Mouse (Mus musculus) liver, embryonic 14.5 days (tissue): ENCODE measurements around the gene Olfr157.

ENCODE experiments used
- CTCF ChIP-seq: IDR thresholded peaks from 2 replicates; pipeline ENCODE4 v1.5.1; 2016; ENCODE audit warnings: antibody characterized with exemption, low read depth, control low read depth
- EP300 ChIP-seq: IDR thresholded peaks from 2 replicates; pipeline ENCODE4 v1.6.1; 2016; ENCODE audit warnings: antibody characterized with exemption, low read depth

DNA sequence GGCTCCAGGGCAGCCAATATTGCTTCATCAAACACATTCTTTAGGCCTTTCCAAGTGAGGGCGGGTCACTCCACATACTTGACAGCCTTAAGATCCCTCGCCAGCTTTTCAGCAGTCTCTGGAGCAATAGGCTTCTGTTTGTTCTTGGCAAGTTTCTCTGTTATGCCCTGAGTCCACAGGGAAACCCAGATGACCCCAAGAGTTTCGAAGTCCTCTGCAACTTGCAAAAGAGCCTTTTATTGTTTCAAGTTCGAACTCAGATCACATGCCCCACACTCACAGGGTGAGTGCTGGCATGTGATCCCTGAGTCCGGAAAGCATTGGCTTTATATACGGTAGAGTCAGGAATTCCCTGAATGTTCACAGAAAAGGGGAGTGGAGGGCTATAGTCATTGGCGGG lies 41.1 kb downstream of the Olfr157 start:
- TF ChIP-seq CTCF = no peak
- no peak for TF ChIP-seq EP300
